Mouse (Mus musculus): ENCODE measurements at regions not wholly inside any gene's neighbourhood (a gene's known extent, or its start where the extent isn't known, plus 50 kb on each side); places are given as distances from the start of the nearest gene placed in this dataset.

- Histone ChIP-seq H3K36me3 (ENCODE audit: control insufficient read depth, insufficient read depth, low read length) (no peaks in the 10 kb centered on the region), H3K9me3 (replicated peaks; ENCODE audit: control insufficient read depth, low read length) (no peaks in the 10 kb centered on the region), H3K27me3 (replicated peaks; ENCODE audit: control insufficient read depth, insufficient read depth, low read length) (no peaks in the 10 kb centered on the region), H3K4me1 (ENCODE audit: control insufficient read depth, insufficient read depth, low read length) (no peaks in the 10 kb centered on the region), H3K4me2 (ENCODE audit: low read length) (no peak overlapping the region), H3K9ac (ENCODE audit: low read length) (no peak overlapping the region), H3K27ac (ENCODE audit: low read depth, low read length) (no peak overlapping the region), H3K4me3 (ENCODE audit: low read depth, low read length) (no peak overlapping the region)
- no peak for DNase-seq (ENCODE audit: low spot score)
- 82% methylated on average over 7 of the region's 7 CpGs for WGBS
- ATAC-seq: no peak
These were observed 87.2 kb upstream of the Alk start for GRCm38 (mm10) chr17:72691630-72692029.

DNA sequence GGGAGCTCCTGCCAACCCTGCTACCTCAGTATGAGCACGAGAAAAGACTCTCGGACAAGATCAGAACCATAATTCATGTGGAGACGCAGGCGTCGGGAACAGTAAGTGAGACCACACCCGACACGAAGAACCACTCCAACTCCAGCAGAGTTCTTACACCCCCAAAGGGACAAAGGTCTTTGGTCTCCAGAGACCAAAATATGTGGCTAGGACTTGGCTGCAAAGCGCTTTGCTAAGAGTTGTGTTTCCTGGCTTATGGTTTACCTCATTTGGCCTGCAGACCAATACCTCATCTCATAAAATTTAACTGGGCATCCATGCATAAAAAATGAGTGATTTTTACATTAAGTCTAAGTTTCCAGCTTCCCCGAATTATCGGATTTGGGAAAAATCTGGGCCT lies 85.2 kb upstream of the Alk start:
- ATAC-seq (no peak), DNase-seq (ENCODE audit: low spot score) (no peak)
- Histone ChIP-seq H3K9ac (ENCODE audit: low read length) (no peak overlapping the region), H3K9me3 (replicated peaks; ENCODE audit: control insufficient read depth, low read length) (no peaks in the 10 kb centered on the region), H3K4me1 (ENCODE audit: control insufficient read depth, insufficient read depth, low read length) (no peaks in the 10 kb centered on the region), H3K36me3 (ENCODE audit: control insufficient read depth, insufficient read depth, low read length) (no peaks in the 10 kb centered on the region), H3K27ac (ENCODE audit: low read depth, low read length) (no peak overlapping the region), H3K4me3 (ENCODE audit: low read depth, low read length) (no peak overlapping the region), H3K4me2 (ENCODE audit: low read length) (no peak overlapping the region), H3K27me3 (replicated peaks; ENCODE audit: control insufficient read depth, insufficient read depth, low read length) (no peaks in the 10 kb centered on the region)
- WGBS: 96% methylated on average over 10 of the region's 10 CpGs

GRCm38 (mm10) chr17:72688800-72689199 lies 84.4 kb upstream of the Alk start:
- DNase-seq (ENCODE audit: low spot score) (no peak), ATAC-seq (no peak)
- Histone ChIP-seq H3K4me1 (ENCODE audit: control insufficient read depth, insufficient read depth, low read length) (no peaks in the 10 kb centered on the region), H3K9ac (ENCODE audit: low read length) (no peak overlapping the region), H3K4me3 (ENCODE audit: low read depth, low read length) (no peak overlapping the region), H3K9me3 (replicated peaks; ENCODE audit: control insufficient read depth, low read length) (no peaks in the 10 kb centered on the region), H3K27ac (ENCODE audit: low read depth, low read length) (no peak overlapping the region), H3K4me2 (ENCODE audit: low read length) (no peak overlapping the region), H3K36me3 (ENCODE audit: control insufficient read depth, insufficient read depth, low read length) (no peaks in the 10 kb centered on the region), H3K27me3 (replicated peaks; ENCODE audit: control insufficient read depth, insufficient read depth, low read length) (no peaks in the 10 kb centered on the region)
- WGBS: 89% methylated on average over 8 of the region's 8 CpGs

DNA sequence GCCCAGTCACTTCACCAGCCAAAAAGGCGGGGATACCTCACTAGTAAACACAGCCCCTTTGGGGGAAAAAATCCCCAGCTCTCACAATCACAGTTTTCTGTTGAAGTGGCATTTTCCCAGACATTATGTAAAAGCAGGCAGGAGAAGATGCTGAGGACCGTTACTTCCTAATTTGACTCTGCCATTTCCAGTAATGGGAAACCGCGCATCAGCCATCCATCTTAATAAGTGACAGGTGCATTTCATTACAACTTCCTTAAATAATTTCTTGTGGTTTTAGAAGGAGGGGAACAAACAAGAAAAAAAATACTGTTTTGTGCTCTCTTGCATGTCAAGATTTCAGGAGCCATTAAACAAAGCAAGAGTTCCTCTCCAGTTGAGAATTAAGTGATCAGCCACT lies 70.2 kb upstream of the Alk start:
- no peaks in the 10 kb centered on the region for H3K27me3 ChIP-seq (replicated peaks; ENCODE audit: control insufficient read depth, insufficient read depth, low read length)
- H3K4me3 ChIP-seq (ENCODE audit: low read depth, low read length): no peak overlapping the region
- no peak overlapping the region for H3K9ac ChIP-seq (ENCODE audit: low read length)
- ATAC-seq: no peak
- H3K9me3 ChIP-seq (replicated peaks; ENCODE audit: control insufficient read depth, low read length): no peaks in the 10 kb centered on the region
- H3K4me1 ChIP-seq (ENCODE audit: control insufficient read depth, insufficient read depth, low read length): no peaks in the 10 kb centered on the region
- no peaks in the 10 kb centered on the region for H3K36me3 ChIP-seq (ENCODE audit: control insufficient read depth, insufficient read depth, low read length)
- no peak for DNase-seq (ENCODE audit: low spot score)
- 89% methylated on average over 4 of the region's 4 CpGs for WGBS
- H3K4me2 ChIP-seq (ENCODE audit: low read length): no peak overlapping the region
- no peak overlapping the region for H3K27ac ChIP-seq (ENCODE audit: low read depth, low read length)

GRCm38 (mm10) chr17:72672010-72672409 lies 67.6 kb upstream of the Alk start:
- 75% methylated on average over 3 of the region's 3 CpGs for WGBS
- ATAC-seq (no peak), DNase-seq (ENCODE audit: low spot score) (no peak)
- no peaks in the 10 kb centered on the region for H3K27me3 ChIP-seq (replicated peaks; ENCODE audit: control insufficient read depth, insufficient read depth, low read length)
- H3K27ac ChIP-seq (ENCODE audit: low read depth, low read length): no peak overlapping the region
- no peak overlapping the region for H3K4me3 ChIP-seq (ENCODE audit: low read depth, low read length)
- H3K9ac ChIP-seq (ENCODE audit: low read length): no peak overlapping the region
- no peaks in the 10 kb centered on the region for H3K9me3 ChIP-seq (replicated peaks; ENCODE audit: control insufficient read depth, low read length)
- no peaks in the 10 kb centered on the region for H3K4me1 ChIP-seq (ENCODE audit: control insufficient read depth, insufficient read depth, low read length)
- no peaks in the 10 kb centered on the region for H3K36me3 ChIP-seq (ENCODE audit: control insufficient read depth, insufficient read depth, low read length)
- no peak overlapping the region for H3K4me2 ChIP-seq (ENCODE audit: low read length)

- H3K4me3 ChIP-seq (ENCODE audit: low read depth, low read length): no peak overlapping the region
- 68% methylated on average over 2 of the region's 2 CpGs for WGBS
- DNase-seq (ENCODE audit: low spot score) (no peak), ATAC-seq (no peak)
- H3K9me3 ChIP-seq (replicated peaks; ENCODE audit: control insufficient read depth, low read length): no peaks in the 10 kb centered on the region
- H3K4me2 ChIP-seq (ENCODE audit: low read length): no peak overlapping the region
- no peaks in the 10 kb centered on the region for H3K4me1 ChIP-seq (ENCODE audit: control insufficient read depth, insufficient read depth, low read length)
- H3K36me3 ChIP-seq (ENCODE audit: control insufficient read depth, insufficient read depth, low read length): no peaks in the 10 kb centered on the region
- no peak overlapping the region for H3K9ac ChIP-seq (ENCODE audit: low read length)
- no peak overlapping the region for H3K27ac ChIP-seq (ENCODE audit: low read depth, low read length)
- H3K27me3 ChIP-seq (replicated peaks; ENCODE audit: control insufficient read depth, insufficient read depth, low read length): no peaks in the 10 kb centered on the region
These were observed 62.5 kb upstream of the Alk start for GRCm38 (mm10) chr17:72666961-72667360.

GRCm38 (mm10) chr17:72661678-72662077 lies 57.3 kb upstream of the Alk start:
- Histone ChIP-seq H3K27me3 (replicated peaks; ENCODE audit: control insufficient read depth, insufficient read depth, low read length) (no peaks in the 10 kb centered on the region), H3K4me1 (ENCODE audit: control insufficient read depth, insufficient read depth, low read length) (no peaks in the 10 kb centered on the region), H3K4me3 (ENCODE audit: low read depth, low read length) (no peak overlapping the region), H3K9ac (ENCODE audit: low read length) (no peak overlapping the region), H3K9me3 (replicated peaks; ENCODE audit: control insufficient read depth, low read length) (no peaks in the 10 kb centered on the region), H3K4me2 (ENCODE audit: low read length) (no peak overlapping the region), H3K36me3 (ENCODE audit: control insufficient read depth, insufficient read depth, low read length) (no peaks in the 10 kb centered on the region), H3K27ac (ENCODE audit: low read depth, low read length) (no peak overlapping the region)
- ATAC-seq (no peak), DNase-seq (ENCODE audit: low spot score) (no peak)
- WGBS: 79% methylated on average over 2 of the region's 2 CpGs

- Histone ChIP-seq H3K4me3 (ENCODE audit: low read depth, low read length) (no peak overlapping the region), H3K9ac (ENCODE audit: low read length) (no peak overlapping the region), H3K9me3 (replicated peaks; ENCODE audit: control insufficient read depth, low read length) (no peaks in the 10 kb centered on the region), H3K4me1 (ENCODE audit: control insufficient read depth, insufficient read depth, low read length) (no peaks in the 10 kb centered on the region), H3K36me3 (ENCODE audit: control insufficient read depth, insufficient read depth, low read length) (no peaks in the 10 kb centered on the region), H3K27ac (ENCODE audit: low read depth, low read length) (no peak overlapping the region), H3K4me2 (ENCODE audit: low read length) (no peak overlapping the region), H3K27me3 (replicated peaks; ENCODE audit: control insufficient read depth, insufficient read depth, low read length) (no peaks in the 10 kb centered on the region)
- DNase-seq (ENCODE audit: low spot score) (no peak), ATAC-seq (no peak)
- WGBS: 74% methylated on average over 6 of the region's 6 CpGs
These were observed 54.3 kb upstream of the Alk start for GRCm38 (mm10) chr17:72658744-72659143.

- H3K4me2 ChIP-seq (ENCODE audit: low read length): no peak overlapping the region
- no peaks in the 10 kb centered on the region for H3K36me3 ChIP-seq (ENCODE audit: control insufficient read depth, insufficient read depth, low read length)
- WGBS: 55% methylated on average over 8 of the region's 8 CpGs
- H3K9me3 ChIP-seq (replicated peaks; ENCODE audit: control insufficient read depth, low read length): no peaks in the 10 kb centered on the region
- H3K27ac ChIP-seq (ENCODE audit: low read depth, low read length): no peak overlapping the region
- no peaks in the 10 kb centered on the region for H3K4me1 ChIP-seq (ENCODE audit: control insufficient read depth, insufficient read depth, low read length)
- H3K27me3 ChIP-seq (replicated peaks; ENCODE audit: control insufficient read depth, insufficient read depth, low read length): no peaks in the 10 kb centered on the region
- DNase-seq (ENCODE audit: low spot score) (no peak), ATAC-seq (no peak)
- no peak overlapping the region for H3K9ac ChIP-seq (ENCODE audit: low read length)
- H3K4me3 ChIP-seq (ENCODE audit: low read depth, low read length): no peak overlapping the region
These were observed 53.4 kb upstream of the Alk start for GRCm38 (mm10) chr17:72657826-72658225.

Data from forebrain, embryonic 14.5 days (tissue).